Mouse (Mus musculus) heart, embryonic 12.5 days (tissue): ENCODE measurements at regions not wholly inside any gene's neighbourhood (a gene's known extent, or its start where the extent isn't known, plus 50 kb on each side); places are given as distances from the start of the nearest gene placed in this dataset.

Experiments used
- ATAC-seq: fragments of 200-750 bp; cut with Nextera tagmentation; 2 replicates; pipeline ENCODE4 v1.8.0; 2017; ENCODE audit warnings: moderate TSS enrichment, moderate library complexity; ENCODE audit not compliant: insufficient number of reproducible peaks, low FRiP score
- H3K27ac ChIP-seq: fragments of 300-500 bp; sonication (generic); 2 replicates; pipeline ENCODE4 v1.5.1; 2016; ENCODE audit warnings: mild to moderate bottlenecking, moderate library complexity; ENCODE audit not compliant: poor library complexity, severe bottlenecking
- H3K27me3 ChIP-seq: fragments of 300-500 bp; sonication (generic); replicated peaks from 2 replicates; pipeline ENCODE4 v1.6.1; 2016; ENCODE audit warnings: mild to moderate bottlenecking, moderate library complexity
- H3K36me3 ChIP-seq: fragments of 300-500 bp; sonication (generic); 2 replicates; pipeline ENCODE4 v1.6.1; 2016; ENCODE audit warnings: mild to moderate bottlenecking, moderate library complexity
- H3K4me1 ChIP-seq: fragments of 300-500 bp; sonication (generic); replicated peaks from 2 replicates; pipeline ENCODE4 v1.6.1; 2016; ENCODE audit warnings: mild to moderate bottlenecking
- H3K4me2 ChIP-seq: fragments of 300-500 bp; sonication (generic); 2 replicates; pipeline ENCODE4 v1.6.1; 2016; ENCODE audit warnings: mild to moderate bottlenecking, moderate library complexity
- H3K4me3 ChIP-seq: fragments of 300-500 bp; sonication (generic); 2 replicates; pipeline ENCODE4 v1.5.1; 2016; ENCODE audit warnings: mild to moderate bottlenecking
- H3K9ac ChIP-seq: fragments of 300-500 bp; sonication (generic); 2 replicates; pipeline ENCODE4 v1.6.1; 2016; ENCODE audit warnings: mild to moderate bottlenecking, moderate library complexity
- H3K9me3 ChIP-seq: fragments of 300-500 bp; sonication (generic); replicated peaks from 2 replicates; pipeline ENCODE4 v1.6.1; 2016; ENCODE audit warnings: mild to moderate bottlenecking, moderate library complexity
- WGBS: fragments of 180-500 bp; shearing (Covaris S2); methylation state at CpG from one replicate; pipeline ENCODE4 v1.1.7; 2016; 5-methylcytosine and 5-hydroxymethylcytosine counted together

GRCm38 (mm10) chr3:63638572-63638971 lies 154.9 kb upstream of the Gm34302 start:
- 51% methylated on average over 2 of the region's 2 CpGs for WGBS
- Histone ChIP-seq H3K27me3 (no peaks in the 10 kb centered on the region), H3K9ac (no peak overlapping the region), H3K4me1 (no peaks in the 10 kb centered on the region), H3K4me3 (no peak overlapping the region), H3K4me2 (no peak overlapping the region), H3K27ac (no peak overlapping the region), H3K9me3 (no peaks in the 10 kb centered on the region), H3K36me3 (no peaks in the 10 kb centered on the region)
- no peak for ATAC-seq

GRCm38 (mm10) chr3:63637913-63638312 lies 154.2 kb upstream of the Gm34302 start:
- H3K27ac ChIP-seq = no peak overlapping the region
- H3K9ac ChIP-seq = no peak overlapping the region
- H3K36me3 ChIP-seq = no peaks in the 10 kb centered on the region
- H3K27me3 ChIP-seq = no peaks in the 10 kb centered on the region
- no peaks in the 10 kb centered on the region for H3K4me1 ChIP-seq
- no peak overlapping the region for H3K4me2 ChIP-seq
- H3K4me3 ChIP-seq = no peak overlapping the region
- no peaks in the 10 kb centered on the region for H3K9me3 ChIP-seq
- WGBS = 86% methylated on average over 5 of the region's 5 CpGs
- no peak for ATAC-seq

DNA sequence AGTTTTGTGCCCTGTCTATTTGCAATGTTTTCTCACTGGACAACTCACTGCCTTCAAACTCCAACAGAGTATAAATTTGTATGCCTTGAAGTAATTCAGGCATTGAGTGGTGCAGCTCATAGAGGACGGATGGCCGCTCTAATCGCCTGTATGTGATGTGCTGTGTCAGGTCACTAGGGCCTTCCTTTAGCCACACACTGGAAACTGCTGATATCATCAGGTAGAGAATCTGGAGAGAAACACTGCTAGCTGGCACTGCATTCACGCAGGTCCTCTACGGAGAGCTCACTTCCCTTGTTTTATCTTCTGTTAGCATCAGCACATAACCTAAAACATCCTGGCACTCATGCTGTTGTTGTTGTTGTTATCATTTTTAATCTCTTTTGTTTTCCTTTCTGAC lies 144.0 kb upstream of the Gm34302 start:
- H3K27ac ChIP-seq = no peak overlapping the region
- H3K9me3 ChIP-seq = no peaks in the 10 kb centered on the region
- H3K4me2 ChIP-seq = no peak overlapping the region
- H3K36me3 ChIP-seq = no peaks in the 10 kb centered on the region
- H3K4me3 ChIP-seq = no peak overlapping the region
- no peak for ATAC-seq
- H3K4me1 ChIP-seq = no peaks in the 10 kb centered on the region
- H3K27me3 ChIP-seq = no peaks in the 10 kb centered on the region
- no peak overlapping the region for H3K9ac ChIP-seq
- WGBS = 69% methylated on average over 5 of the region's 5 CpGs

DNA sequence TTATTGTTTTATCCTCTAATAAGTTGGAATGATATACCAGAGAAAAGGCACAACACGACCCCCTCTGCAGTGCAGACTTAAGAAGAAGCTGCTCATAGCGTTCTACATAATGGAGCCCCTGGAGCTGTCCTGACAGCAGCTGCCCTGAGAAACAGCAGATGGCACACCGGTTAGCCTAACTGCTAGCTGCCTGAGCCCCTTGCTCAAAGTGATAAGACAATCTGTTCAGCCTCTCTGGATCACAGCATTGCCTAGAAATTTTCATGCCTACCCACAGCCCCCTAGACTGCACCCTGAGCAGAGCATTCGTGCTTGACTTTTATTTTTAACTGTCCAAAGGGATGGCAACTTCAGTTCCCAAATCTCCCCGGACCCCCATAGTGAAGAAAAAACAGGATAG lies 132.4 kb upstream of the Gm34302 start:
- H3K27ac ChIP-seq = no peak overlapping the region
- H3K9me3 ChIP-seq = peaks cover 4% of the 10 kb centered on the region; the same call in 1 of the 2 replicates
- no peak overlapping the region for H3K4me3 ChIP-seq
- no peak overlapping the region for H3K9ac ChIP-seq
- 21% methylated on average over 5 of the region's 5 CpGs for WGBS
- H3K27me3 ChIP-seq = no peaks in the 10 kb centered on the region
- no peak overlapping the region for H3K4me2 ChIP-seq
- H3K4me1 ChIP-seq = peaks cover 9% of the 10 kb centered on the region; the same call in 1 of the 2 replicates
- ATAC-seq = no peak
- no peaks in the 10 kb centered on the region for H3K36me3 ChIP-seq

GRCm38 (mm10) chr3:63613652-63614051 lies 130.0 kb upstream of the Gm34302 start:
- ATAC-seq = no peak
- no peak overlapping the region for H3K4me3 ChIP-seq
- no peak overlapping the region for H3K9ac ChIP-seq
- H3K9me3 ChIP-seq = peaks cover 4% of the 10 kb centered on the region; the same call in 1 of the 2 replicates
- WGBS = 56% methylated on average over 1 of the region's 1 CpGs
- H3K27ac ChIP-seq = no peak overlapping the region
- peaks cover 17% of the 10 kb centered on the region for H3K4me1 ChIP-seq
- no peaks in the 10 kb centered on the region for H3K27me3 ChIP-seq
- H3K36me3 ChIP-seq = no peaks in the 10 kb centered on the region
- H3K4me2 ChIP-seq = no peak overlapping the region

- H3K4me1 ChIP-seq = peaks cover 17% of the 10 kb centered on the region
- no peak overlapping the region for H3K27ac ChIP-seq
- no peak overlapping the region for H3K9ac ChIP-seq
- WGBS = 82% methylated on average over 3 of the region's 3 CpGs
- H3K4me2 ChIP-seq = no peak overlapping the region
- no peak overlapping the region for H3K4me3 ChIP-seq
- H3K36me3 ChIP-seq = no peaks in the 10 kb centered on the region
- no peak for ATAC-seq
- no peaks in the 10 kb centered on the region for H3K9me3 ChIP-seq
- H3K27me3 ChIP-seq = no peaks in the 10 kb centered on the region
Observed at GRCm38 (mm10) chr3:63612767-63613363, 129.2 kb upstream of the Gm34302 start.

DNA sequence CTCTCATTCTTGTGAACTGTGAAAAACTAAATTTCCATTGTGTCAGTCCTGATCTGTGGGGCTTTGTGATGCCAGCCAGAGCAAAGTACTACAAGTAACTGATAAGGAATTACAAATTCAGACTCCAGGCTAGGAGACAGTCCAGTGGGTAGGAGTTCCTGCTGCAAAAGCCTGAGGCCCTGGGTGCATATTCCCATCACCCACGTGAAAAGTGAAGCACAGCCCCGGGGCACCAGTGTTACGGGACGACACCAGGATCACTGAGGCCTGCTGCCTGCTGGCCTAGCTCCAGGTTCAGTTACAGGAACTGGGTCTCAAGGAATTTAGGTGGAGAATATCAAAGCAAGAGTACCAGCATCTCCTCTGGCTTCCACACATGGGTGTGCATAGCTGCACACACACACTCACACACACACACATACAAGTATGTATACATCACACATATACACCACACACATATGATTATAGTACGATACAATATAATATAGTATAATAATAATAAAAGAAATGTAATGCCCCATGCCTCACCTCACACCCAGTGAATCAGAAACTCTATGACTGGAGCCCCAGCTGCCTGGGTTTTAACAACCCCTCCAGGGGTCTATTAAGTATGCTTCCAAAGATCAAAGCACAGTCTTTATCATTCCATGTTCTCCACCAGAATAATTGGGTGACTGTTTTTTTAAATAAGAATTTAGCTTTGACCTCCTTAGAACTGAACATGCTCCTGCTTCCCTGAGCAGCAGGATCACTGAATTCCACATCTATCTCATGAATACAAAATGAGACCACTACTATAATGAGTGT lies 126.6 kb upstream of the Gm34302 start:
- Histone ChIP-seq H3K4me1 (peaks cover 12% of the 10 kb centered on the region; the same call in 1 of the 2 replicates), H3K4me3 (peak overlapping the region; percentile 40)
- 34% methylated on average over 5 of the region's 5 CpGs for WGBS

GRCm38 (mm10) chr3:63609454-63610112 lies 125.9 kb upstream of the Gm34302 start:
- H3K4me1 ChIP-seq = peaks cover 12% of the 10 kb centered on the region; the same call in 1 of the 2 replicates
- no peak for ATAC-seq
- WGBS = 16% methylated on average over 17 of the region's 17 CpGs
- peak overlapping the region; percentile 78 for H3K4me2 ChIP-seq
- H3K27me3 ChIP-seq = no peaks in the 10 kb centered on the region
- H3K36me3 ChIP-seq = no peaks in the 10 kb centered on the region
- H3K9ac ChIP-seq = peak overlapping the region; percentile 41; the same call in 1 of the 2 replicates
- no peak overlapping the region for H3K27ac ChIP-seq
- H3K4me3 ChIP-seq = peak overlapping the region; percentile 40
- no peaks in the 10 kb centered on the region for H3K9me3 ChIP-seq

More for the DNA sequence above, 126.6 kb upstream of the Gm34302 start:
- H3K9ac ChIP-seq = no peak overlapping the region
- H3K4me2 ChIP-seq = peak overlapping the region; percentile 78
- no peaks in the 10 kb centered on the region for H3K27me3 ChIP-seq
- ATAC-seq = peak; percentile 36; the same call in 1 of the 2 replicates
- H3K9me3 ChIP-seq = no peaks in the 10 kb centered on the region
- no peaks in the 10 kb centered on the region for H3K36me3 ChIP-seq
- no peak overlapping the region for H3K27ac ChIP-seq

GRCm38 (mm10) chr3:63582717-63583696 lies 99.3 kb upstream of the Gm34302 start:
- Histone ChIP-seq H3K27me3 (no peaks in the 10 kb centered on the region), H3K4me2 (no peak overlapping the region), H3K9me3 (no peaks in the 10 kb centered on the region), H3K4me1 (no peaks in the 10 kb centered on the region), H3K4me3 (no peak overlapping the region), H3K9ac (no peak overlapping the region), H3K36me3 (no peaks in the 10 kb centered on the region), H3K27ac (no peak overlapping the region)
- WGBS = 80% methylated on average over 15 of the region's 15 CpGs
- no peak for ATAC-seq

DNA sequence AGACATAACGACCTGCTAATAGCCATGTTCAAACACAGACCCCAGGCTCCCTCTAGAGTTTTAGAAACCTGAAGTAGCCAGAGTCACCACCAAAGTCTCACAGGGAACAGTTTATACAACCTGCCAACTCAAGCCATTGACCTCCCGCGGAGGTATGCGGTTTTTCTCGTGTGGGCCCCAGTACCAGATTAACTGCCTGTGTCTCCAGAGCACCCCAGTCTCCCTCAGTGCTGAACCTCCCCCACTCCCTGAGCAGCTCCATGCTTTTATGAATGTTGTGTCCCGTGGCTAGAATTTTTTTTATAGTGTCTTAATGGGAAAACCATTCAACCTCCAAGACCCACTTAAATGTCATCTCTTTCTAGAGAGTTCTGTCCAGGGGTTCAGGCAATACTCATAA lies 98.5 kb upstream of the Gm34302 start:
- no peak overlapping the region for H3K4me3 ChIP-seq
- H3K27me3 ChIP-seq = no peaks in the 10 kb centered on the region
- H3K4me2 ChIP-seq = no peak overlapping the region
- no peaks in the 10 kb centered on the region for H3K4me1 ChIP-seq
- no peak for ATAC-seq
- H3K9ac ChIP-seq = no peak overlapping the region
- WGBS = 73% methylated on average over 6 of the region's 6 CpGs
- no peak overlapping the region for H3K27ac ChIP-seq
- H3K36me3 ChIP-seq = no peaks in the 10 kb centered on the region
- H3K9me3 ChIP-seq = no peaks in the 10 kb centered on the region
